Mouse (Mus musculus) hindbrain, embryonic 16.5 days (tissue): ENCODE measurements around the gene Fam208b. TPM values are rescaled to one million over a fixed set of nuclear protein-coding genes. Genes with fewer than 3 reads are reported as not detected.

Experiments
- ATAC-seq: fragments of 200-750 bp; cut with Nextera tagmentation; 2 replicates; pipeline ENCODE4 v1.8.0; 2017; ENCODE audit warnings: moderate TSS enrichment, moderate library complexity
- H3K27ac ChIP-seq: fragments of 300-500 bp; sonication (generic); 2 replicates; pipeline ENCODE4 v1.5.1; 2014; ENCODE audit warnings: low read depth, mild to moderate bottlenecking, control low read depth, low read length, moderate library complexity
- H3K27me3 ChIP-seq: fragments of 300-500 bp; sonication (generic); replicated peaks from 2 replicates; pipeline ENCODE4 v1.6.1; 2014; ENCODE audit warnings: low read length; ENCODE audit not compliant: control insufficient read depth, insufficient read depth
- H3K36me3 ChIP-seq: fragments of 300-500 bp; sonication (generic); 2 replicates; pipeline ENCODE4 v1.6.1; 2014; ENCODE audit warnings: mild to moderate bottlenecking, low read length, moderate library complexity, mixed read lengths; ENCODE audit not compliant: control insufficient read depth, insufficient read depth
- H3K4me1 ChIP-seq: fragments of 300-500 bp; sonication (generic); 2 replicates; pipeline ENCODE4 v1.6.1; 2014; ENCODE audit warnings: low read depth, low read length; ENCODE audit not compliant: control insufficient read depth, insufficient read depth
- H3K4me2 ChIP-seq: fragments of 300-500 bp; sonication (generic); 2 replicates; pipeline ENCODE4 v1.6.1; 2014; ENCODE audit warnings: mild to moderate bottlenecking, low read length, control low read depth, moderate library complexity
- H3K4me3 ChIP-seq: fragments of 300-500 bp; sonication (generic); 2 replicates; pipeline ENCODE4 v1.5.1; 2014; ENCODE audit warnings: mild to moderate bottlenecking, low read length, control low read depth, moderate library complexity
- H3K9ac ChIP-seq: fragments of 300-500 bp; sonication (generic); 2 replicates; pipeline ENCODE4 v1.6.1; 2014; ENCODE audit warnings: low read depth, mild to moderate bottlenecking, control low read depth, low read length, moderate library complexity
- H3K9me3 ChIP-seq: fragments of 300-500 bp; sonication (generic); 2 replicates; pipeline ENCODE4 v1.6.1; 2014; ENCODE audit warnings: mild to moderate bottlenecking, low read length, moderate library complexity; ENCODE audit not compliant: control insufficient read depth
- WGBS: fragments of 180-500 bp; shearing (Covaris S2); extraction: QIAGEN DNeasy Blood & Tissue Kit; methylation state at CpG from one replicate; pipeline ENCODE4 v1.1.7; 2014; 5-methylcytosine and 5-hydroxymethylcytosine counted together
- polyA plus RNA-seq: library from polyadenylated mRNA; unstranded; fragments of >200 nt; fragmentation: Nextera tagmentation; extraction: Ambion mirVana; gene quantifications from 2 replicates; pipeline ENCODE4 v1.2.1, GENCODE M21; 2015

Gene Fam208b
- polyA plus RNA-seq, 1 experiment from 2014 or later: 11.4 TPM

DNA sequence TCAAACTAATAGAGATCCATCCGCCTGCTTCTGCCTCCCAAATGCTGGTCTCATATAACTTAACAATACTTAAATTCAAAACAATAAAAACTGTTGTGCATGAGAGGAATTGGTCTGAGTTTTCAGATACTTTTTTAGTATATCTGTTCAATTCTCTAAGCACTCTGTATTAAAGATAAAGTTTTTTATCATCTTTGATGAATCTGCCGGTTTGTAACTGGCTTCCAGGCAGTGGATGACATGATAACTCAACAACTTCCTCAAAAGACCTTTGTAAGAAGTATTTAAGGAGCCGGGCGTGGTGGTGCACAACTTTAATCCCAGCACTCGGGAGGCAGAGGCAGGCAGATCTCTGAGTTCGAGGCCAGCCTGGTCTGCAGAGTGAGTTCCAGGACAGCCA is 14.7 kb downstream of the Fam208b start:
- ATAC-seq: no peak
- WGBS: 97% methylated on average over 6 of the region's 6 CpGs
- Histone ChIP-seq H3K27me3 (no peaks in the 10 kb centered on the region), H3K9me3 (no peaks in the 10 kb centered on the region), H3K4me3 (no peak overlapping the region), H3K9ac (no peak overlapping the region), H3K4me1 (no peaks in the 10 kb centered on the region), H3K36me3 (peaks cover 12% of the 10 kb centered on the region), H3K4me2 (no peak overlapping the region), H3K27ac (no peak overlapping the region)

DNA sequence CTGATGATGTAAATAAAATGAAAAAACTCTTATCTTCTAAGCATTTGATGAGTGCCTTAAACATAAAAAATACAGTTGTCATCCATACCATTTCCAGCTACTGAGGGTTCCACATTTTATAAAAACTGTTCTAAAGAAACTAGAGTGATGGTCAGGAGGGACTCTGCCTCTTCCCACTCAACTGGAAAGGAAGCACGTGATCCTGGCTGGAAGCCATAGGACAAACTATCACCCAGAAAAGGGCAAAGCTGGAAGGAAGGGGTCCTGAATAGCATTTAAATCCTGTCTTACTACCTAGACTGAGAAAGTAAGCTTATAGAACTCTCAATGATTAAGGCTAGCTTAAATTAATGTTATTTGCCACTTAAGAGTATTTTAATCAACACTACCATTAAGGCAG is 16.6 kb downstream of the Fam208b start:
- WGBS: 92% methylated on average over 1 of the region's 1 CpGs
- Histone ChIP-seq H3K9ac (no peak overlapping the region), H3K9me3 (no peaks in the 10 kb centered on the region), H3K4me3 (no peak overlapping the region), H3K27ac (no peak overlapping the region), H3K36me3 (peaks cover 18% of the 10 kb centered on the region), H3K4me2 (no peak overlapping the region), H3K27me3 (no peaks in the 10 kb centered on the region), H3K4me1 (no peaks in the 10 kb centered on the region)
- no peak for ATAC-seq

DNA sequence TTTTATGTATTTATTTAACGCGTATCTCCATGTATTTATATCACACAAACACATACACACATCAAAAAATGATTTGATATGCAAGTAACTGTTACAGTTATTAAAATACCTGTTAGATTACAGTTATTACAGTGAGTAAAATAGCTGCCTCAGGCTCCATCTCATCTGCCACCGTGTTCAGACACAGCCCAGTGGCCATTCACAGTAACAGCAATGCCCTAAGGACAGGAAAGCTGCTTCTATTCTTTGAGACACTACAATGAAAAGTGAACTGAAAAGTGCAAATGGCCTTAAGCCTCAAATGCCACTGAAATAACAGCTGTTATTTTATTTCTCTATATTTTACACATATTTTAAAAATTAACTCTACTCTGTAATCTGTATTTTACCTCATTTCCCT is 20.1 kb downstream of the Fam208b start:
- Histone ChIP-seq H3K27me3 (no peaks in the 10 kb centered on the region), H3K4me2 (no peak overlapping the region), H3K9ac (no peak overlapping the region), H3K36me3 (peaks cover 21% of the 10 kb centered on the region), H3K9me3 (no peaks in the 10 kb centered on the region), H3K4me3 (no peak overlapping the region), H3K4me1 (no peaks in the 10 kb centered on the region), H3K27ac (no peak overlapping the region)
- no peak for ATAC-seq
- 77% methylated on average over 3 of the region's 3 CpGs for WGBS

GRCm38 (mm10) chr13:3563953-3564352 is 47.0 kb downstream of the Fam208b start:
- Histone ChIP-seq H3K4me2 (no peak overlapping the region), H3K27ac (no peak overlapping the region), H3K9ac (no peak overlapping the region), H3K27me3 (no peaks in the 10 kb centered on the region), H3K36me3 (peaks cover 35% of the 10 kb centered on the region), H3K4me1 (no peaks in the 10 kb centered on the region), H3K4me3 (no peak overlapping the region), H3K9me3 (no peaks in the 10 kb centered on the region)
- WGBS: 86% methylated on average over 2 of the region's 2 CpGs
- no peak for ATAC-seq

- Histone ChIP-seq H3K27ac (no peak overlapping the region), H3K9ac (no peak overlapping the region), H3K4me2 (no peak overlapping the region), H3K36me3 (peaks cover 32% of the 10 kb centered on the region), H3K4me3 (no peak overlapping the region), H3K4me1 (no peaks in the 10 kb centered on the region), H3K9me3 (no peaks in the 10 kb centered on the region), H3K27me3 (no peaks in the 10 kb centered on the region)
- 97% methylated on average over 1 of the region's 1 CpGs for WGBS
- no peak for ATAC-seq
These were observed 47.8 kb downstream of the Fam208b start for GRCm38 (mm10) chr13:3563130-3563529.

GRCm38 (mm10) chr13:3547856-3548255 is 63.1 kb downstream of the Fam208b start:
- H3K27ac ChIP-seq: no peak overlapping the region
- H3K4me1 ChIP-seq: no peaks in the 10 kb centered on the region; the same call in 1 of the 2 replicates
- H3K9me3 ChIP-seq: no peaks in the 10 kb centered on the region
- H3K4me2 ChIP-seq: no peak overlapping the region
- 88% methylated on average over 6 of the region's 6 CpGs for WGBS
- no peak overlapping the region for H3K9ac ChIP-seq
- H3K27me3 ChIP-seq: no peaks in the 10 kb centered on the region
- H3K4me3 ChIP-seq: no peak overlapping the region
- H3K36me3 ChIP-seq: peaks cover 4% of the 10 kb centered on the region; the same call in 1 of the 2 replicates
- ATAC-seq: 0 out of 2 replicates have a peak, but pooled peaks have one; percentile 15

DNA sequence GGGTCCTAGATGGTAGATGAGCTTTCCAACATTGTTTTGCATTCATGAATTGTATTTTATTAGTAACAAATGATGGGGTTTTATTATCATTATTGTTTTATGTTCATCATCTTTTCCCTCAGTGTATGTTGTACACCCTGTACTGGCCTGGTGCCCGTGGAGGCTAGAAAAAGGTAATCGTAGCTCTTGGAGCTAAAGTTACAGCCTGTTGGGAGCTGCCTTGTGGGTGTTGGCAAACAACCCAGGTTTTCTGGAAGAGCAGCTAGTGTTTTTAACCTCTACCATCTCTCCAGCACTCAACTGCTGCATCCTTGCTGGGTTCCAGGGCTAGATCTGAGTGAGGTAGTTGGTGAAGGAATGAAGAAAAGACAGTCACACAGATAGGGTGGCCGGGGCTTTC is 63.5 kb downstream of the Fam208b start:
- H3K27ac ChIP-seq: no peak overlapping the region
- H3K4me2 ChIP-seq: no peak overlapping the region
- no peaks in the 10 kb centered on the region for H3K9me3 ChIP-seq
- no peaks in the 10 kb centered on the region; the same call in 1 of the 2 replicates for H3K4me1 ChIP-seq
- no peaks in the 10 kb centered on the region for H3K27me3 ChIP-seq
- no peak for ATAC-seq
- H3K36me3 ChIP-seq: peaks cover 4% of the 10 kb centered on the region; the same call in 1 of the 2 replicates
- H3K4me3 ChIP-seq: no peak overlapping the region
- no peak overlapping the region for H3K9ac ChIP-seq
- 72% methylated on average over 3 of the region's 3 CpGs for WGBS

DNA sequence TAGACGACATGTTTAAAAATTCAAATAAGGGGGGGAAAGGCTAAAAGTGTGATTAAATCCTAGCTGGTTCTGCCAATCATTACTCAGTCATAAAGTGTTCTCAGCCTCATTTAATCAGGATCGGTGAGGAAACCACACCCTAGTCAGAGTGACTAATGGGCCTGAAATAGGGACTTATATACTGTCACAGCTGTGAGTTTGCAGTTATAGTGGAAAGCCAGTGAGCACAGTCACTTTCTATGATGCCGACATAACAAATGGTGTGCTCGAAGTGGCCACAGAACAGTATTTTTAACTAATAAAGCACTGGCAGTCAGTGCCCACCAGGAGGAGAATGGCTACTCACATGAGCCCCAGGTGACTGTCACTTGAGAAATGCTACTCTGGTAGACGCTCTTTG is 66.0 kb downstream of the Fam208b start:
- Histone ChIP-seq H3K4me1 (peaks cover 14% of the 10 kb centered on the region), H3K27ac (no peak overlapping the region), H3K27me3 (no peaks in the 10 kb centered on the region), H3K4me3 (no peak overlapping the region), H3K9ac (no peak overlapping the region), H3K36me3 (no peaks in the 10 kb centered on the region), H3K4me2 (no peak overlapping the region), H3K9me3 (no peaks in the 10 kb centered on the region)
- 75% methylated on average over 5 of the region's 5 CpGs for WGBS
- ATAC-seq: no peak

GRCm38 (mm10) chr13:3544077-3544874 is 66.6 kb downstream of the Fam208b start:
- no peak overlapping the region for H3K9ac ChIP-seq
- H3K36me3 ChIP-seq: no peaks in the 10 kb centered on the region
- ATAC-seq: no peak
- WGBS: 92% methylated on average over 4 of the region's 4 CpGs
- H3K4me3 ChIP-seq: no peak overlapping the region
- peaks cover 20% of the 10 kb centered on the region for H3K4me1 ChIP-seq
- H3K27ac ChIP-seq: no peak overlapping the region
- H3K9me3 ChIP-seq: no peaks in the 10 kb centered on the region
- H3K27me3 ChIP-seq: no peaks in the 10 kb centered on the region
- no peak overlapping the region for H3K4me2 ChIP-seq
